Mouse (Mus musculus): ENCODE data around the gene Zfp706. TPM values are rescaled to one million over a fixed set of nuclear protein-coding genes. Genes with fewer than 3 reads are reported as not detected.

Gene Zfp706
- total and polyA plus RNA-seq, 3 experiments = 52.0 to 384 (median 285) TPM

DNA sequence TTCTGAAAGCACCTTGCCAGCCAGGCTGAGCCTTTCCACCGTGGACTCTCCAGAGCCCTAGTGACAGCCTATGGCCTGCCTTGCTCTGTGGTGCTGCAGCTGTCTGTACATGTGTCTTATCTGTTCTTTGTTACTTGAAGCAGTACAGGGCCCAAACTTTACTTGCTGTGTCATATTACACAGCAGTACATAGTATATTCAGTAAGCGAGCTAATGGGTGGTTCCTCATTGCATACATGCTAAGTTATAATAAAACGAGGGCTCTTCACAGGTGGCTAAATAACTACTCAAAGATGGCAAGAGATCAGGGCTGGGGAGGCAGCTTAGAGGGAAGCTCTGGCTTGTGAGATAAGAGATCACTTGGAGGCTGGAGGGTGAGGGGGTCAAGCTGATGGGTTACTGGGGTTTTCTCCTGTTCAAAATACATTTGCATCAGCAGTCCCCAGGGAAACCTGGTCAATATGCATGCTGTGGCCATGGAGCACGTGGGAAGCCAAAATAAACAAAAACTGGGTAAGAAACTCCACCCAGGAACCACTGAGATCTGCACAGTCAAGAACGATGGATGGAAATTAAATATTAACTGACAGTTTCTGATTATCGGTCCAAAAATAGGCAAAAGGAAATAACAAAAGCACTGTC is 32.8 kb downstream of the Zfp706 start:
- H3K4me2 ChIP-seq (ENCODE audit: insufficient read depth, low read depth, poor library complexity, severe bottlenecking) = 0 out of 2 replicates have a peak overlapping the region, but pooled peaks have one; percentile 23
- H3K9ac ChIP-seq (ENCODE audit: insufficient read depth, low read depth) = no peak overlapping the region
- DNase-seq (ENCODE audit: extremely low read depth) = peak; percentile 77
- H3K79me2 ChIP-seq (replicated peaks; ENCODE audit: control insufficient read depth, extremely low read depth, insufficient read depth, poor library complexity, severe bottlenecking) = no peaks in the 10 kb centered on the region
- H3K36me3 ChIP-seq (replicated peaks in 1 of 2; ENCODE audit: control insufficient read depth in 1 of 2, insufficient read depth in 1 of 2, low read length in 1 of 2) = peaks cover 0 to 2% of the 10 kb centered on the region in 2 experiments
- no peak overlapping the region for H3K4me3 ChIP-seq (replicated peaks in 1 of 3; ENCODE audit: low read depth in 2 of 3, low read length in 2 of 3, poor library complexity in 1 of 3)
- TF ChIP-seq MXI1 (IDR thresholded peaks at IDR 0.05; ENCODE audit: low read depth, low read length) (peak; percentile 29; the same call in 1 of the 2 replicates), KAT2A (IDR thresholded peaks at IDR 0.05; ENCODE audit: insufficient replicate concordance, low read length) (no peak), IRF4 (IDR thresholded peaks at IDR 0.05; ENCODE audit: low read depth, low read length) (0 out of 2 replicates have a peak, but pooled peaks have one; percentile 10), MAX (IDR thresholded peaks at IDR 0.05; ENCODE audit: low read length) (0 out of 2 replicates have a peak, but pooled peaks have one; percentile 40), MYC (IDR thresholded peaks at IDR 0.05; ENCODE audit: low read depth, low read length) (peak; percentile 66; the same call in 1 of the 2 replicates), BHLHE40 (IDR thresholded peaks at IDR 0.05; ENCODE audit: low read depth, low read length) (peak; percentile 90), MEF2A (IDR thresholded peaks at IDR 0.05; ENCODE audit: borderline replicate concordance, low read depth, low read length) (no peak), ETS1 (conservative IDR thresholded peaks at IDR 0.05; ENCODE audit: low read depth, low read length) (peak; percentile 49; the same call in 1 of the 2 replicates), POLR2A (IDR thresholded peaks at IDR 0.05; ENCODE audit: low read depth, low read length) (no peak), SIN3A (IDR thresholded peaks at IDR 0.05; ENCODE audit: low read length) (0 out of 2 replicates have a peak, but pooled peaks have one; percentile 54)
- dilution Hi-C loops (cut with MboI; ENCODE audit: extremely low pct_ligation_motif_present, extremely low pct_unique_long_range_greater_than_20kb, low sequenced_read_pairs) (no loop called here), in situ Hi-C loops (cut with MboI; ENCODE audit: low pct_ligation_motif_present, low pct_unique_long_range_greater_than_20kb, low sequenced_read_pairs) (no loop called here)
- no peaks in the 10 kb centered on the region for H3K27me3 ChIP-seq (replicated peaks)
- H3K9me3 ChIP-seq (replicated peaks; ENCODE audit: low read length) = no peaks in the 10 kb centered on the region
- no peak overlapping the region for H3K27ac ChIP-seq (ENCODE audit: insufficient read depth, low read depth)
- H3K4me1 ChIP-seq (ENCODE audit: control insufficient read depth in 1 of 2, insufficient read depth in 2 of 2) = peaks cover 12 to 25% of the 10 kb centered on the region in 2 experiments

DNA sequence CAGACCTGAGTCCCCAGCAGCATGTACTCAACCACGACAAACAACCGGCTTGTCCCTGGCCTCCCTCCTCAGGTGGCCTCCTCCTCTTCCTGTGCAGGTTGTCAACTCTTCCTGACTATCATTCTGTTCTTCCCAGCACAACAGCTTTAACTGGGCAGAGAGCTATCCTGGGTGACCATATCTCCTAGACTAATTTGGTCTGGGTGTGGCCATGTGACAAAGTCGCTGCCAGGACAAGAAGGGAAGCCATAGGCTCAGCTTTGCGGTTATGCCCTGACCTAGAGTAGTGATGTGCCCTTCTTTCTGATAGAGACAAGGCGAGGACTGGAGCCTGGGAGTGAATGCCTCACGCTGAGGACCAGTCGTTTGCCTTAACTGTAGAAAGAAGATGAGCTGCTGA is 33.9 kb downstream of the Zfp706 start:
- Histone ChIP-seq H3K4me3 (replicated peaks in 1 of 3; ENCODE audit: low read depth in 2 of 3, low read length in 2 of 3, poor library complexity in 1 of 3) (no peak overlapping the region), H3K9me3 (replicated peaks; ENCODE audit: low read length) (no peaks in the 10 kb centered on the region), H3K4me1 (ENCODE audit: control insufficient read depth in 1 of 2, insufficient read depth in 2 of 2) (peaks cover 12 to 22% of the 10 kb centered on the region in 2 experiments), H3K79me2 (replicated peaks; ENCODE audit: control insufficient read depth, extremely low read depth, insufficient read depth, poor library complexity, severe bottlenecking) (no peaks in the 10 kb centered on the region), H3K27ac (ENCODE audit: insufficient read depth, low read depth) (no peak overlapping the region), H3K9ac (ENCODE audit: insufficient read depth, low read depth) (no peak overlapping the region), H3K27me3 (replicated peaks) (no peaks in the 10 kb centered on the region), H3K4me2 (ENCODE audit: insufficient read depth, low read depth, poor library complexity, severe bottlenecking) (no peak overlapping the region), H3K36me3 (replicated peaks in 1 of 2; ENCODE audit: control insufficient read depth in 1 of 2, insufficient read depth in 1 of 2, low read length in 1 of 2) (peaks cover 0 to 2% of the 10 kb centered on the region in 2 experiments)
- no peak for TF ChIP-seq SIN3A (IDR thresholded peaks at IDR 0.05; ENCODE audit: low read length)
- no peak for TF ChIP-seq SMC3 (IDR thresholded peaks at IDR 0.05; ENCODE audit: low read depth, low read length)
- no peak for TF ChIP-seq ZKSCAN1 (IDR thresholded peaks at IDR 0.05; ENCODE audit: borderline replicate concordance, low read depth, low read length)
- TF ChIP-seq PAX5 (IDR thresholded peaks at IDR 0.05; ENCODE audit: low read length) = no peak
- TF ChIP-seq RCOR1 (conservative IDR thresholded peaks at IDR 0.05; ENCODE audit: low read depth, low read length) = no peak
- TF ChIP-seq POLR2AphosphoS2 (IDR thresholded peaks at IDR 0.05; ENCODE audit: low read depth, low read length) = no peak
- no peak for TF ChIP-seq MAZ (IDR thresholded peaks at IDR 0.05; ENCODE audit: low read depth, low read length)
- no peak for TF ChIP-seq ZC3H11A (IDR thresholded peaks at IDR 0.05; ENCODE audit: low read depth, low read length)
- no peak for TF ChIP-seq ETS1 (conservative IDR thresholded peaks at IDR 0.05; ENCODE audit: low read depth, low read length)
- no peak for TF ChIP-seq BHLHE40 (IDR thresholded peaks at IDR 0.05; ENCODE audit: low read depth, low read length)
- no peak for TF ChIP-seq RAD21 (IDR thresholded peaks at IDR 0.05; ENCODE audit: low read depth, low read length)
- no peak for TF ChIP-seq JUND (conservative IDR thresholded peaks at IDR 0.05; ENCODE audit: low read depth, low read length)
- TF ChIP-seq USF1 (IDR thresholded peaks at IDR 0.05; ENCODE audit: low read depth, low read length) = no peak
- TF ChIP-seq NELFE (IDR thresholded peaks at IDR 0.05; ENCODE audit: low read depth, low read length) = no peak
- TF ChIP-seq IRF4 (IDR thresholded peaks at IDR 0.05; ENCODE audit: low read depth, low read length) = no peak
- dilution Hi-C loops (cut with MboI; ENCODE audit: extremely low pct_ligation_motif_present, extremely low pct_unique_long_range_greater_than_20kb, low sequenced_read_pairs) = no loop called here
- in situ Hi-C loops (cut with MboI; ENCODE audit: low pct_ligation_motif_present, low pct_unique_long_range_greater_than_20kb, low sequenced_read_pairs) = no loop called here
- DNase-seq (ENCODE audit: extremely low read depth) = no peak
